Mouse (Mus musculus) liver, embryonic 16.5 days (tissue): ENCODE results near the gene Hectd4. TPM values are rescaled to one million over a fixed set of nuclear protein-coding genes. Genes with fewer than 3 reads are reported as not detected.

ENCODE experiments used
- ATAC-seq: fragments of 200-750 bp; cut with Nextera tagmentation; 2 replicates; pipeline ENCODE4 v1.8.0; 2017; ENCODE audit warnings: low read depth, mild to moderate bottlenecking, moderate number of reproducible peaks, moderate library complexity
- H3K27ac ChIP-seq: fragments of 300-500 bp; sonication (generic); 2 replicates; pipeline ENCODE4 v1.5.1; 2014; ENCODE audit warnings: mild to moderate bottlenecking, low read length
- H3K27me3 ChIP-seq: fragments of 300-500 bp; sonication (generic); 2 replicates; pipeline ENCODE4 v1.6.1; 2014; ENCODE audit warnings: low read depth, low read length, mixed read lengths; ENCODE audit not compliant: control insufficient read depth, insufficient read depth
- H3K36me3 ChIP-seq: fragments of 300-500 bp; sonication (generic); 2 replicates; pipeline ENCODE4 v1.6.1; 2014; ENCODE audit warnings: mild to moderate bottlenecking; ENCODE audit not compliant: control insufficient read depth, insufficient read depth
- H3K4me1 ChIP-seq: fragments of 300-500 bp; sonication (generic); 2 replicates; pipeline ENCODE4 v1.6.1; 2014; ENCODE audit warnings: low read depth, low read length, mixed read lengths; ENCODE audit not compliant: control insufficient read depth
- H3K4me2 ChIP-seq: fragments of 300-500 bp; sonication (generic); 2 replicates; pipeline ENCODE4 v1.6.1; 2014; ENCODE audit warnings: low read depth, low read length, mixed read lengths
- H3K4me3 ChIP-seq: fragments of 300-500 bp; sonication (generic); 2 replicates; pipeline ENCODE4 v1.5.1; 2014; ENCODE audit warnings: low read depth, mild to moderate bottlenecking, low read length
- H3K9ac ChIP-seq: fragments of 300-500 bp; sonication (generic); 2 replicates; pipeline ENCODE4 v1.6.1; 2014; ENCODE audit warnings: low read depth, low read length
- H3K9me3 ChIP-seq: fragments of 300-500 bp; sonication (generic); replicated peaks from 2 replicates; pipeline ENCODE4 v1.6.1; 2016; ENCODE audit warnings: low read length; ENCODE audit not compliant: control insufficient read depth
- WGBS: fragments of 180-500 bp; shearing (Covaris S2); extraction: QIAGEN DNeasy Blood & Tissue Kit; methylation state at CpG from one replicate; pipeline ENCODE4 v1.1.7; 2014; ENCODE audit not compliant: insufficient replicate concordance; 5-methylcytosine and 5-hydroxymethylcytosine counted together
- polyA plus RNA-seq: library from polyadenylated mRNA; unstranded; fragments of >200 nt; fragmentation: Nextera tagmentation; extraction: Ambion mirVana; gene quantifications from 2 replicates; pipeline ENCODE4 v1.2.1, GENCODE M21; 2015

The Hectd4 gene
- polyA plus RNA-seq, 1 experiment from 2014 or later, result 8.7 TPM

DNA sequence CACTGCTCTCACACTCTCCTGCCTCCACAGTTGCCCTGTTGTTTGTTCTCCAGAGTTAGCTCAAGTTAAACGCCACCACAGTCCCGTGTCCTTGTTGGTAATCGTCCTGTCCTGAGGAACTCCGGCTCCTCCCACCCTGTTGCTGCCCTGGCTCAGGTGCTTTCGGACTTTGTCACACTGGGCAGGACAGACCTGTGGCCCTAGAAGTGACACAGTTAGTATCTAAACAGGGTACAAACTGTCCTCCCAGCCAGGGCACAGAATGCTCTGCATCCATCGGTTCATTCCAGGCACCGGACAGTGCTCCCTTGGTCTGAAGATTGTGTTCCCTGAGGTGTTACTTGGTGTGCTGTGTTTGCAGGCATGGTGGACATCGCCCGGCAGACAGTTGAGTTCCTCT, 114.0 kb downstream of the Hectd4 start:
- H3K36me3 ChIP-seq, result peaks cover 91% of the 10 kb centered on the region
- no peak overlapping the region for H3K4me3 ChIP-seq
- no peak overlapping the region for H3K4me2 ChIP-seq
- H3K27me3 ChIP-seq, result no peaks in the 10 kb centered on the region
- no peak overlapping the region for H3K9ac ChIP-seq
- no peaks in the 10 kb centered on the region for H3K9me3 ChIP-seq
- H3K4me1 ChIP-seq, result no peaks in the 10 kb centered on the region
- H3K27ac ChIP-seq, result 0 out of 2 replicates have a peak overlapping the region, but pooled peaks have one; percentile 44
- peak; percentile 75 for ATAC-seq
- WGBS, result 90% methylated on average over 9 of the region's 9 CpGs

DNA sequence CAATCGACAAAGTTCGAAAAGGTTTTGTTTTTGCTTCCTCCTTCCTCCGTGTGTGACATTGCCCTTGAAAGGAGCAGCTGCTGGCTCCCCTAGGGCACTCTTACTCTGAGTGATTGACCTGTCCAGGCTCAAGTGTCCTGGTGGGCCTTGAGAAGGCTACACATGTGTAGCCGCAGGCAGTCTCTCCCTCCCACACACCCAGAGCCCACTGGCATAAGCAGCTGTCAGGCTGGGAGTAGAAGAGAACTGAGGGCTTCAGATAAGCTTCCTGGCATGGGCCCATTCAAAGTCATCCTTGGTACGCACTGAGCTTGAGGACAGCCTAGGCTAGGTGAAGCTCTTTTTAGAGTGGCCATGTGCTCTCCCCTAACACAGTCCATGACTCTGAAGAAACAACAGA, 114.4 kb downstream of the Hectd4 start:
- Histone ChIP-seq H3K4me3 (no peak overlapping the region), H3K27ac (0 out of 2 replicates have a peak overlapping the region, but pooled peaks have one; percentile 44), H3K4me2 (no peak overlapping the region), H3K27me3 (no peaks in the 10 kb centered on the region), H3K36me3 (peaks cover 91% of the 10 kb centered on the region), H3K9ac (no peak overlapping the region), H3K9me3 (no peaks in the 10 kb centered on the region), H3K4me1 (no peaks in the 10 kb centered on the region)
- no peak for ATAC-seq
- WGBS, result 83% methylated on average over 5 of the region's 5 CpGs

DNA sequence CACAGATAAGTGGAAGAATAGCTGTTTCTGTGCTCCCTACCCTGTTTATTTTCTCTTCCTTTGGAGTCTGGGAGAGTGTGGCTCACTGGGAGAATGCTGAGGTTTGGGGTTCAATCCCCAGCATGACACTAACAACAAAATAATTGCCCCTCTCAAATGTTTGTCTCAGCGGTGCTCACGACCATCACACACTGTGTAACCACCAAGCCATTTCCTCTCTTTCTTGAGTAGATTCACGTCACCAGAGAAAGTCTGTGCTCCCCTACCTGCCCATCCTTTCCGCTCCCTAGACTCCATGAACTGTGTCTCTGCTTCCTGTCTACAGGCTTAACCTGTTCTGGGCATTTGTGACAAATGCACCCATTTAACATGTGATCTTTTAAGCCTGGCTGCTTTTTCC, 115.4 kb downstream of the Hectd4 start:
- no peaks in the 10 kb centered on the region for H3K4me1 ChIP-seq
- ATAC-seq, result no peak
- no peak overlapping the region for H3K4me2 ChIP-seq
- H3K27me3 ChIP-seq, result no peaks in the 10 kb centered on the region
- WGBS, result 90% methylated on average over 4 of the region's 4 CpGs
- H3K27ac ChIP-seq, result no peak overlapping the region
- H3K36me3 ChIP-seq, result peaks cover 97% of the 10 kb centered on the region
- no peaks in the 10 kb centered on the region for H3K9me3 ChIP-seq
- no peak overlapping the region for H3K4me3 ChIP-seq
- no peak overlapping the region for H3K9ac ChIP-seq

DNA sequence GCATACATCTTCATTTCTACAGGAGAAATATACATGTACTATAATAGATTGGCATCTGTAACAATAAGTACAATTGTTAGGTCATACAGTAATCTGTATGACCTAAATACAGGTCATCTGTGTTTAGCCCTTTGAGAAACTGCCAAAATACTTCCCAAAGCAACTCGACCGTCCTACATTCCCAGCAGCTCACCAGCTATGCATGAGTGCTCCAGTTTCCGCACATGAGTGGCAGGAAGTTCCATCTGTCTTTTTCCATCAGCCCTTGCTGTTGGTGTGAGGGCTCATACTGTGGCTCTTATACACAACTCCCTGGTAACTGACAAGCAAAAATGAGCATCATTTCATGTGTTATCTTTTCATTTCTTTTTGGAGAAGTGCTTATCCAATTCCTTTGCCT, 116.0 kb downstream of the Hectd4 start:
- no peak overlapping the region for H3K4me3 ChIP-seq
- no peak overlapping the region for H3K27ac ChIP-seq
- 88% methylated on average over 3 of the region's 3 CpGs for WGBS

DNA sequence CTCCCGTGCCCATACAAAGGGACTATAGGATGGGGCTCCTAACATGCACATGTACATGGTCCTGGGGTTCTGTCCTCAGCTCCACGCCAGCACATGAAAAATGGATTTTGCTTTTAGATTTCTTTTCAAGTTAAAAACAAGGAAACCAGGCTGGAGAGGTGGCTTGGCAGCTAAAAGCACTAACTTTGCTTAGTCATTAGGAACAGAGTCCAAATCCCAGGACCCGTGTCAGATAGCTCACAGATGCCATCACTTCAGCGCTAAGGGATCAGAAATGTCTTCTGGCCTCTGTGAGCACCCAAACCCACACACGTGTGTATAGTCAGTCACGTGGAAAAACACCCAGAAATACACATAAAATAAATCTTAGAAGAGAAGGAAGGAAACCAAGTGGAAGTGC, 116.8 kb downstream of the Hectd4 start:
- no peak for ATAC-seq
- Histone ChIP-seq H3K9me3 (no peaks in the 10 kb centered on the region), H3K27ac (no peak overlapping the region), H3K36me3 (peaks cover 89% of the 10 kb centered on the region), H3K27me3 (no peaks in the 10 kb centered on the region), H3K9ac (no peak overlapping the region), H3K4me2 (no peak overlapping the region), H3K4me3 (no peak overlapping the region), H3K4me1 (no peaks in the 10 kb centered on the region)
- 85% methylated on average over 6 of the region's 6 CpGs for WGBS

More for the DNA sequence above, 116.0 kb downstream of the Hectd4 start:
- Histone ChIP-seq H3K4me1 (no peaks in the 10 kb centered on the region), H3K27me3 (no peaks in the 10 kb centered on the region), H3K36me3 (peaks cover 94% of the 10 kb centered on the region), H3K9me3 (no peaks in the 10 kb centered on the region), H3K4me2 (no peak overlapping the region), H3K9ac (no peak overlapping the region)
- no peak for ATAC-seq

DNA sequence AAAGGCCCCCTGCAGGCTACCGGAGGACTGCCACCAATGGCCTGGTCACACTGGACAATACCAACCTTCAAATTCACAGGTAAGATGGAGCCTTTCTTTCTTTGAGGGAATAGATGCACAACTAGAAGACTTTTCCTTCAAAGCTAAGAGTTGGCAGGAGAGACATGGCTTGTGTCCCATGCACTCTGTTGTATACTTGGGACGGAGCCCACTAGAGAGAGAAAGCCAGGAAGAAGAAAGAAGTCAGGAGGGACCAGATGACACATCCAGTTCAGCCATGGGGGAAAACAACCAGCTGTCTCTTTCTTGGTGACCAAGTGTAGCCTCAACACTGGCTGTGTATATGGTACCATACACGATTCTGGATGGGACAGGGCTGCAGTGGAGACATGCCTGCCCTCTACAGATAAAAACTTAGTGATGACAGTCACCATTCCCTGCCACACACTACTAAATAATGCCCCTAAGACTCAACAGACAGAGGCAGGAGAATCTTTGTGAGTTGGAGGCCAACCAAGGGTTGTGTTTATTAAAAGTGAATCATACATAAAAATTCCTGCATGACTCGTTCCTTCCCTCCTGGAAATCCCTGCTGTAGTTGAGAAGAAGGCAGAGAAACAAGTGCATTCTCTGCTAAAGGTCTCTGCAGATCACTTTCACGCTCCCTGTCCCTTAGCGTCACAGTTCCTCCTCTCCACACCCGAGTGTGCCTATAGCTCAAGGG, 119.7 kb downstream of the Hectd4 start:
- H3K4me1 ChIP-seq, result no peaks in the 10 kb centered on the region
- no peak overlapping the region for H3K27ac ChIP-seq
- peaks cover 89% of the 10 kb centered on the region for H3K36me3 ChIP-seq
- no peak for ATAC-seq
- no peak overlapping the region for H3K4me3 ChIP-seq
- no peaks in the 10 kb centered on the region for H3K27me3 ChIP-seq
- no peaks in the 10 kb centered on the region for H3K9me3 ChIP-seq
- 87% methylated on average over 7 of the region's 7 CpGs for WGBS
- no peak overlapping the region for H3K4me2 ChIP-seq
- H3K9ac ChIP-seq, result no peak overlapping the region

DNA sequence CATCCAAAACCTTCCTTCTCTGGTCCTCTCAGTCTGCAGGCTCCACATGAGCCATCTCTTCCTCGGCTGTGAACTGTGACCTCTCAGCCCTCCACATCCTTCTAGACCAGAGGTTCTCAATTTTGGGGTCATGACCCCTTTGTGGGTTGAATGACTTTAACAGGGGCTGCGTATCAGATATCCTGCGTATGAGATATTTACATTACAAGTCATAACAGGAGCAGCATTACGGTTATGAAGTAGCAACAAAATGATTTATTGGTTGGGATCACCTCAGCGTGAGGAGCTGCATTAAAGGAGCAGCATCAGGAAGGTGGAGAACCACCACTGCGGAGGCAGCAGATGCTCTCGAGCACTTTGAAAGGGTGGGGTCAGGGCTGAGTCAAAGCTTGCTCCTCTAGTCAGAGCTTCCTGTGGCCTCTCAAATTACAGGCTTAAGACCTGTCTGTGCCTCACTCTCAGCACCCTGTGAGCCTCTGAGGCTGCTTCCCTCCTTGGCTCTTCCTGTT, 121.0 kb downstream of the Hectd4 start:
- ATAC-seq, result 0 out of 2 replicates have a peak, but pooled peaks have one; percentile 17
- Histone ChIP-seq H3K4me3 (no peak overlapping the region), H3K4me2 (no peak overlapping the region), H3K9me3 (no peaks in the 10 kb centered on the region), H3K27ac (no peak overlapping the region), H3K9ac (no peak overlapping the region), H3K27me3 (no peaks in the 10 kb centered on the region), H3K36me3 (peaks cover 89% of the 10 kb centered on the region), H3K4me1 (no peaks in the 10 kb centered on the region)
- 49% methylated on average over 7 of the region's 7 CpGs for WGBS

DNA sequence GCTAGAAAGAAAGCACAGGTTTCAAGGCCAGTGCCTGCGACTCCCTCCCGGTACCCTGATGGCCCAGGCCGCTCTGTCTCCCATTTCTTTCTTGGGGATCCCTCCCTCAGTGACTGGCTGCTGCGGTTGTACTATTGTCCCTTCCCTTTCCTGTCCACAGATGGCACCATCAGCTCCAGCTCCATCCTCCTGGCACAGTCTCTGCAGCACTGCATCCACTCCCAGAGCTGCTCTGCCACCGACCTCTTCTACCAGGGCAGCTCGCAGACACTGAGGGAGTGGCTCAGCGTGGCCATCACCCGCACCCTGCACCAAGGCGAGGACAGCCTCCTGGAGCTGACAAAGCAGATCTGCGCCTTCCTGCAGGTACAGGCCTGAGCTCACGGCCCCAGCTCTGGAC, 122.5 kb downstream of the Hectd4 start:
- no peak for ATAC-seq
- no peak overlapping the region for H3K4me3 ChIP-seq
- no peaks in the 10 kb centered on the region for H3K4me1 ChIP-seq
- H3K9me3 ChIP-seq, result no peaks in the 10 kb centered on the region
- H3K9ac ChIP-seq, result no peak overlapping the region
- no peaks in the 10 kb centered on the region for H3K27me3 ChIP-seq
- H3K4me2 ChIP-seq, result no peak overlapping the region
- peaks cover 87% of the 10 kb centered on the region for H3K36me3 ChIP-seq
- 86% methylated on average over 11 of the region's 11 CpGs for WGBS
- no peak overlapping the region for H3K27ac ChIP-seq

DNA sequence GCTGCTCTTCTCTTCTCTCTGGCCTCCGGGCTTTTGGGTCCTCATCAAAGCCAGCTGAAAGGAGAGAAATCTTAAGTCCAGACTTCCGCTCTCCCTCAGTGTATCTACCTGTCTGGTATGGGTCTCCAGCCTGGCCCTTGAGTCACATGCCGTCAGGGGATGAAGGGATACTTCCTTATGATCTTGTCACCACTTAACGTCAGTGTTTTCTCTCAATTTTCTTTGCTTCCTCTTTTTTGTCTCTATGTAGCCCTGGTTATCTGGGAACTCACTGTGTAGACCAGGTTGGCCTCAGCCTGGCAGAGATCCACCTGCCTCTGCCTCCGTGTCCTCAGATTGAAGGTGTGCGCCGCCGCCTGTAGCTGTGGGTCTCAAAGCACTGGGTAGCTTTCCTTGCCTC, 124.0 kb downstream of the Hectd4 start:
- Histone ChIP-seq H3K27ac (no peak overlapping the region), H3K9me3 (no peaks in the 10 kb centered on the region), H3K4me2 (no peak overlapping the region), H3K4me3 (no peak overlapping the region), H3K27me3 (no peaks in the 10 kb centered on the region), H3K4me1 (no peaks in the 10 kb centered on the region), H3K9ac (no peak overlapping the region), H3K36me3 (peaks cover 87% of the 10 kb centered on the region)
- WGBS, result 86% methylated on average over 8 of the region's 8 CpGs
- no peak for ATAC-seq
